9 mouse cellular contexts compared by ENCODE assay signal in the genomic region with DNA sequence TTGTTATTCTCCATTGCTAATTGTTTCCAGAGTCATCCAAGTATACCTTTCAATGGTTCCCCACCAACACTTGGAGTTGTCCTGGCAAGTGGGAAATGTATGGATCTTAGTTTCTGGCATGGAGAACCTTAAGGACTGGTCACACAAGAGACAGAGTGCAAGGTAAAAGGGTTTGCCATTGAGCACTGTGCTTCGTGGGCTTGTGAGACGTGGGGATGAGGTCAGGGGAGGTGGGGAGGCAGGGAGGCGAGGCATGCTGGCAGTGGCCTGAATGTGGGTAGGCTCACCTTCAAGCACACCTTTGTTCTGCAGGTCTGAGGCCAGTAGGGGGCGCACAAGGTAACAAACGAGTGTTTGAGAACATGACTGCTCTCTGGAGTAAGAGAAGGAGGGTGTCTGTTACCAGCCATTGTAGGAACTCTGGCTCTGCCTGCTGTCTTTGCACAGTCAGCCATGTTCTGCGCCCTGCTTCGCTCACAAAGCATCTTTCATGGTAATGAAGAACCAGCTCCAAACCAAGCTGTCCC.
DNase-seq lines count a peak whose midpoint lies in the region; ATAC-seq and TF ChIP-seq lines count a peak whose summit lies in the region.
"Had no signal": no experiment of that assay in that cellular context is flagged by ENCODE, and none has a peak within 500 bp of the region (broad histone marks: within the 10 kb centered on the region; RNA-seq: fewer than 3 reads in every experiment).

No protein-coding gene starts in this region.

- H3K4me2 ChIP-seq in neural tube, embryonic 15.5 days, result no peak overlapping the region
- H3K4me2 ChIP-seq: neural tube, embryonic 13.5 days had no signal

- no peaks in the 10 kb centered on the region for H3K36me3 ChIP-seq in neural tube, embryonic 15.5 days
- H3K36me3 ChIP-seq: neural tube, embryonic 13.5 days had no signal

- intact Hi-C loops in gastrocnemius, adult 2 months (cut with DNase I), result no loop called here

- no peak for ATAC-seq in neural tube, embryonic 15.5 days (ENCODE audit: low FRiP score)
- no peak; the same call in 1 of the 2 replicates for ATAC-seq in granulocyte monocyte progenitor cell, adult 5-6 weeks (replicated peaks; ENCODE audit: poor library complexity, severe bottlenecking)

- no peaks in the 10 kb centered on the region for H3K9me3 ChIP-seq in neural tube, embryonic 15.5 days (replicated peaks)
- H3K9me3 ChIP-seq: neural tube, embryonic 13.5 days had no signal

- no peak overlapping the region for H3K9ac ChIP-seq in neural tube, embryonic 15.5 days (replicated peaks)
- H3K9ac ChIP-seq: neural tube, embryonic 13.5 days had no signal

- DNase-seq in gastrocnemius, adult 2 months, result peak; percentile 21
- DNase-seq in gastrocnemius, postnatal 25 days, result no peak
- peak; percentile 48 for DNase-seq in neural tube, embryonic 10.5 days (ENCODE audit: extremely low spot score, low spot score)
- DNase-seq in cerebellum, adult 9-10 months, result peak; percentile 14
- peak; percentile 65 to 68 for DNase-seq in kidney, postnatal 4 days
- DNase-seq in retina, postnatal 1 day, result peak; percentile 24

- no peak overlapping the region for H3K27ac ChIP-seq in gastrocnemius, adult 2 months
- no peak overlapping the region for H3K27ac ChIP-seq in neural tube, embryonic 15.5 days (replicated peaks)
- H3K27ac ChIP-seq: neural tube, embryonic 13.5 days had no signal

- H3K4me1 ChIP-seq in neural tube, embryonic 15.5 days, result peaks cover 10% of the 10 kb centered on the region

- peak; percentile 32 for TF ChIP-seq CTCF in gastrocnemius, adult 2 months (IDR thresholded peaks at IDR 0.05)

- H3K4me3 ChIP-seq in gastrocnemius, adult 2 months, result no peak overlapping the region
- no peak overlapping the region for H3K4me3 ChIP-seq in neural tube, embryonic 15.5 days (replicated peaks)
- H3K4me3 ChIP-seq: neural tube, embryonic 13.5 days had no signal

- H3K27me3 ChIP-seq in neural tube, embryonic 15.5 days (replicated peaks), result no peaks in the 10 kb centered on the region
- H3K27me3 ChIP-seq: neural tube, embryonic 13.5 days had no signal

- WGBS in neural tube, embryonic 15.5 days, result 53% methylated on average over 7 of the region's 7 CpGs
